Mouse (Mus musculus) left cerebral cortex, adult 11 months (tissue): ENCODE measurements around the gene Snrpa1.

Experiments used
- DNase-seq: peaks from one replicate; pipeline ENCODE4 v3.0.0; 2022; ENCODE audit warnings: low spot score

Gene Snrpa1

GRCm38 (mm10) chr7:66079364-66080230, 20.8 kb downstream of the Snrpa1 start, which contains the start of gene Selenos:
Selenos (plus strand) TSS chr7:66079649.
- DNase-seq: peak; percentile 94

- no peak for DNase-seq
Observed at GRCm38 (mm10) chr7:66080231-66080613, 21.4 kb downstream of the Snrpa1 start.

- no peak for DNase-seq
Observed at GRCm38 (mm10) chr7:66083757-66084156, 25.0 kb downstream of the Snrpa1 start.

GRCm38 (mm10) chr7:66084546-66084945, 25.7 kb downstream of the Snrpa1 start:
- DNase-seq: no peak

GRCm38 (mm10) chr7:66087652-66088051, 28.8 kb downstream of the Snrpa1 start:
- DNase-seq: peak; percentile 36

GRCm38 (mm10) chr7:66088077-66088476, 29.3 kb downstream of the Snrpa1 start:
- DNase-seq: no peak

- no peak for DNase-seq
Observed at GRCm38 (mm10) chr7:66090676-66091190, 31.9 kb downstream of the Snrpa1 start.

GRCm38 (mm10) chr7:66091553-66091952, 32.8 kb downstream of the Snrpa1 start:
- no peak for DNase-seq

- no peak for DNase-seq
Observed at GRCm38 (mm10) chr7:66092656-66093055, 33.9 kb downstream of the Snrpa1 start.

GRCm38 (mm10) chr7:66094141-66094540, 35.3 kb downstream of the Snrpa1 start:
- no peak for DNase-seq

GRCm38 (mm10) chr7:66098803-66099202, 40.0 kb downstream of the Snrpa1 start:
- no peak for DNase-seq

- DNase-seq: no peak
Observed at GRCm38 (mm10) chr7:66101866-66102265, 43.1 kb downstream of the Snrpa1 start.

GRCm38 (mm10) chr7:66104531-66104930, 45.7 kb downstream of the Snrpa1 start:
- DNase-seq: no peak

- no peak for DNase-seq
Observed at GRCm38 (mm10) chr7:66105771-66106170, 47.0 kb downstream of the Snrpa1 start.

GRCm38 (mm10) chr7:66106581-66107056, 47.8 kb downstream of the Snrpa1 start:
- DNase-seq: no peak

GRCm38 (mm10) chr7:66107206-66107605, 48.4 kb downstream of the Snrpa1 start:
- no peak for DNase-seq

- DNase-seq: no peak
Observed at GRCm38 (mm10) chr7:66107930-66108329, 49.1 kb downstream of the Snrpa1 start.

GRCm38 (mm10) chr7:66108961-66109854, 50.4 kb downstream of the Snrpa1 start, which contains the start of gene Chsy1:
Chsy1 (plus strand) TSS chr7:66109515.
- peak; percentile 79 for DNase-seq

- DNase-seq: no peak
Observed at GRCm38 (mm10) chr7:66109855-66110635, 51.2 kb downstream of the Snrpa1 start.

GRCm38 (mm10) chr7:66110636-66111112, 51.9 kb downstream of the Snrpa1 start:
- DNase-seq: no peak

- no peak for DNase-seq
Observed at GRCm38 (mm10) chr7:66111211-66111610, 52.4 kb downstream of the Snrpa1 start.
